Mouse (Mus musculus) stomach, postnatal 0 days (tissue): ENCODE measurements around the gene Cdr2. TPM values are rescaled to one million over a fixed set of nuclear protein-coding genes. Genes with fewer than 3 reads are reported as not detected.
"Not testable (repeated sequence)": the region's sequence is repeated elsewhere in the genome, so short reads cannot be mapped to it uniquely, and the experiment has no call there.

Source experiments
- ATAC-seq: fragments of 200-750 bp; cut with Nextera tagmentation; 2 replicates; pipeline ENCODE4 v1.8.0; 2017; ENCODE audit not compliant: low FRiP score, low TSS enrichment
- DNase-seq: peaks from one replicate; pipeline ENCODE4 v3.0.0-alpha.2; 2016; ENCODE audit warnings: low spot score
- H3K27ac ChIP-seq: fragments of 300-500 bp; sonication (generic); replicated peaks from 2 replicates; pipeline ENCODE4 v1.5.1; 2014; ENCODE audit warnings: mild to moderate bottlenecking, control low read depth
- H3K27me3 ChIP-seq: fragments of 300-500 bp; sonication (generic); 2 replicates; pipeline ENCODE4 v1.6.1; 2014; ENCODE audit warnings: low read length; ENCODE audit not compliant: control insufficient read depth, insufficient read depth
- H3K36me3 ChIP-seq: fragments of 300-500 bp; sonication (generic); 2 replicates; pipeline ENCODE4 v1.6.1; 2014; ENCODE audit warnings: low read length, mixed read lengths; ENCODE audit not compliant: control insufficient read depth, insufficient read depth
- H3K4me1 ChIP-seq: fragments of 300-500 bp; sonication (generic); replicated peaks from 2 replicates; pipeline ENCODE4 v1.6.1; 2014; ENCODE audit warnings: antibody characterized with exemption; ENCODE audit not compliant: control insufficient read depth, insufficient read depth
- H3K4me2 ChIP-seq: fragments of 300-500 bp; sonication (generic); replicated peaks from 2 replicates; pipeline ENCODE4 v1.6.1; 2014; ENCODE audit warnings: low read depth, mild to moderate bottlenecking, control low read depth, moderate library complexity
- H3K4me3 ChIP-seq: fragments of 300-500 bp; sonication (generic); 2 replicates; pipeline ENCODE4 v1.5.1; 2014; ENCODE audit warnings: low read depth, low read length, control low read depth
- H3K9ac ChIP-seq: fragments of 300-500 bp; sonication (generic); 2 replicates; pipeline ENCODE4 v1.6.1; 2014; ENCODE audit warnings: mild to moderate bottlenecking, low read length, control low read depth, mixed read lengths
- H3K9me3 ChIP-seq: fragments of 300-500 bp; sonication (generic); 2 replicates; pipeline ENCODE4 v1.6.1; 2016; ENCODE audit warnings: low read length; ENCODE audit not compliant: control insufficient read depth
- CTCF ChIP-seq: IDR thresholded peaks from 2 replicates; pipeline ENCODE4 v1.5.1; 2016; ENCODE audit warnings: antibody characterized with exemption, low read depth, mild to moderate bottlenecking, moderate library complexity
- EP300 ChIP-seq: optimal IDR thresholded peaks from 2 replicates; pipeline ENCODE3; 2016; ENCODE audit warnings: antibody characterized with exemption
- WGBS: fragments of 180-500 bp; shearing (Covaris S2); extraction: QIAGEN DNeasy Blood & Tissue Kit; methylation state at CpG from one replicate; pipeline ENCODE4 v1.1.7; 2014; 5-methylcytosine and 5-hydroxymethylcytosine counted together
- polyA plus RNA-seq: library from polyadenylated mRNA; unstranded; fragments of >200 nt; fragmentation: Nextera tagmentation; extraction: Ambion mirVana; gene quantifications from 2 replicates; pipeline ENCODE4 v1.2.1, GENCODE M21; 2015

Gene Cdr2
- polyA plus RNA-seq: 5.0 and 5.6 TPM in 2 replicates

DNA sequence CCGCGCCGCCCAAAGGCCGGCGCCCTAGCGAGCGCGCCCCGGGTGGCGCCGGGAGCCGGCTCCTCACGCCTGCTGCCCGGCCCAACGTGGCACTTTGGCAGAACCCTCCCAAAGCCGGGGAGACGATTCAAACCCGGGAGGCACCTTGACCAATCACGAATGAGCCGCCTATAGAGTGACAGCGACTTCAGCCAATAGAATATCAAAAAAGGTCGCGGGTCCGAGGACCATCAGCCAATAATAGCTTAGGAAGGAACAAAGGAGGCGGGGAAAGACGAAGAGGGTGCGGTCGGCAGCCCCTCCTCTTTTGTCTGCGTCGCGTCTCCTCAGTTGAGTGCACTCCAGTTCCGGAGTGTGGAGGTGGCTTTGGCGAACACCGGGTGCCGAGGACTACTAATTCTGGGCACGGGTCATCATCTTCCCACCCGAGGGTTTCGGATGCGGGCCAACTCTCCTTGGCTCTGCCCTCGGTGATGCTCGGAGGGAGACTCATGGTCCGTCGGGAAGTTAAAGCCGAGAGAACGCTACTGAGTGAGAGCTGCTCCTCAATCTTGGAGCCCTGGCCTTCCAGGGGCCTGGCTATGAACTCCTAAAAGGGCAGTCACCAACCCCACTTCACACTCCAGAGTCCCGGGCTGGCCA, at the start of gene Cdr2, which contains the start of gene Mfsd13b:
TSS of gene Cdr2 (minus strand) at position 113 of the 642 bp plus-strand sequence.
TSS of gene Mfsd13b (plus strand) at position 310 of the 642 bp plus-strand sequence.
- under 1% methylated on average over 46 of the region's 46 CpGs for WGBS
- peak within 1 kb of the TSS; percentile 88 for H3K4me2 ChIP-seq
- peak within 1 kb of the TSS; percentile 87 for H3K4me3 ChIP-seq
- peak; percentile 93 for DNase-seq
- peak; percentile 99 for ATAC-seq
- no peak for TF ChIP-seq EP300
- no peak for TF ChIP-seq CTCF
- no peaks in the 10 kb centered on the region for H3K36me3 ChIP-seq
- H3K4me1 ChIP-seq: no peaks in the 10 kb centered on the region
- peak within 1 kb of the TSS; percentile 68 for H3K9ac ChIP-seq
- no peaks in the 10 kb centered on the region for H3K9me3 ChIP-seq
- H3K27ac ChIP-seq: peak within 1 kb of the TSS; percentile 65
- no peaks in the 10 kb centered on the region for H3K27me3 ChIP-seq

DNA sequence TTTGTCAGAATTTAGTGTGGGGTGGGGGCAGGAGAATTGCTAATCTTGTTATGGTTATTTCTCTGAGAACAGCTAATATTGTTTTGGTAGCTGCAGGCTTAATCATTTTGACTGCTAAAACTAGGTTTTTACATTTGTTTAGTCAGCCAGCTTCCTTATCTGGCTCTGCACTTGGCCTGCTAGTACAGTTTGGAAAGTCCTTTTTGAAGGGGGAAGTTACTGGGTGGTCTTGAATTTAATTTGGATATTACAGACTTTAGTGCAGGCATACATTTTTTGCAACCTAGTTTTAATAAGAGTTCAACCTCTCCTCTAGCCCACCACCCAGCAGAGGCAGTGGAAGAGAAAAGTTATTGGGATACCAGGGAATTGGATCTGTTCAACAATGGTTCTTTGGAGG, 47.8 kb upstream of the Cdr2 start:
- not testable (repeated sequence) for H3K4me1 ChIP-seq, H3K9me3 ChIP-seq, ATAC-seq, H3K4me2 ChIP-seq, H3K27me3 ChIP-seq, H3K9ac ChIP-seq, H3K4me3 ChIP-seq, DNase-seq, H3K36me3 ChIP-seq, H3K27ac ChIP-seq

DNA sequence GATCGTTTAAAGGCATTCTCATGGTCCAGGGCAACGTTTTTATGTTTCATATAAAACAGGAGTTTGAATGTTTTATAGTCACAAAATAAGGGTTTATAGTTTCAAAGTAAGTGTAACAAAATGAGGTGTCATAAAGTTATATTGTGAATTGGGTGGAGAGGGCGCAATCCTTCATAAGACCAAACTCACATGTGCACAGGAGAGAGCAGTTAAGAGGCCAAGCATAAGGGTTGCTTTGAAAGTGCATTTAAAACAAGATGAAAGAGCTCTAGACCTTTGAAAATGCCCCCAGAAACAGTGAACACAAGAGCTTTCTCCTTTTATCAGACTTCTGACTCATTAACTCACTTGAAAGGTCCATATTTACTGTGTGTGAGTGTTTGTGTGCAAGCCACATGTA, 44.2 kb upstream of the Cdr2 start:
- WGBS: 48% methylated on average over 3 of the region's 3 CpGs
- ATAC-seq (no peak), DNase-seq (no peak)
- no peak overlapping the region for H3K4me2 ChIP-seq
- H3K4me1 ChIP-seq: no peaks in the 10 kb centered on the region
- no peak overlapping the region for H3K4me3 ChIP-seq
- H3K9ac ChIP-seq: no peak overlapping the region
- no peaks in the 10 kb centered on the region for H3K27me3 ChIP-seq
- H3K9me3 ChIP-seq: no peaks in the 10 kb centered on the region
- no peak for TF ChIP-seq CTCF
- TF ChIP-seq EP300: no peak
- H3K36me3 ChIP-seq: no peaks in the 10 kb centered on the region
- H3K27ac ChIP-seq: no peak overlapping the region

DNA sequence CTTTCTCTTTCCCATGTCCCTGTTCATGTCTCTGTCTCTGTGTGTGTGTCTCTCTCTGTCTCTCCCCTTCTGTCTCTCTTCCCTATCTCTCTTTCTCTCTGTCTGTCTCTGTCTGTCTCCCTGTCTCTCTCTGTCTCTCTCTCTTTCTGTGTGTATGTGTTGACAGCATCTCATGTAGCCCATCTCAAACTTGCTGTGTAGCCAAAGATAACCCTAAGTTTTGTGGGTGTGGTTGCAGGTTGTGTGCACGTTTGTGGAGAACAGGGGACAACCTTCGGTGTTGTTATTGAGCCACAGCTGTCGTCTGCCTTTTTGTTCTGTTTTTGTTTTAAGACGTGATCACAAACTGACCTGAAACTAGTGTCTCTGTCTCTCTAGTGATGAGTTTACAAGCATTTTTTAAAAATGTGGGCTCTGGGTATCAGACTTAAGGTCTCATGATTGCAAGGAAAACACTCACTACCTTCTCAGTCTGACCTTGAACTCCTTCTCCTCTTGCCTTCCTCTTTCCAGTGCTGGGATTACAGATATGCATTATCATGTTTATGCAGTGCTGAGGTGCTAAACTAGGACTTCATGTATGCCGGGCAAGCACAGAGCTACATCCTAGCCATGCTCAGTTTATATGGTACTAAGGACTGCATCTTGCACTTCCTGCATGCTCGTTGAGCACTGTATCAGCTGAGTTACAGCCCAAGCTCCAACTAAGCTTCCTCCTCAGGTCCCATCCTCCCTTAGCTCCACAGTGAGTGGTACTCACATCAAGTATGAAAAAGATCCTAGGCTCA, 43.3 kb upstream of the Cdr2 start:
- DNase-seq (no peak), ATAC-seq (no peak)
- Histone ChIP-seq H3K36me3 (no peaks in the 10 kb centered on the region), H3K27ac (no peak overlapping the region), H3K4me2 (no peak overlapping the region), H3K9me3 (no peaks in the 10 kb centered on the region), H3K4me3 (no peak overlapping the region), H3K9ac (no peak overlapping the region), H3K27me3 (no peaks in the 10 kb centered on the region), H3K4me1 (no peaks in the 10 kb centered on the region)
- WGBS: 68% methylated on average over 6 of the region's 6 CpGs
- TF ChIP-seq CTCF (no peak), EP300 (no peak)

DNA sequence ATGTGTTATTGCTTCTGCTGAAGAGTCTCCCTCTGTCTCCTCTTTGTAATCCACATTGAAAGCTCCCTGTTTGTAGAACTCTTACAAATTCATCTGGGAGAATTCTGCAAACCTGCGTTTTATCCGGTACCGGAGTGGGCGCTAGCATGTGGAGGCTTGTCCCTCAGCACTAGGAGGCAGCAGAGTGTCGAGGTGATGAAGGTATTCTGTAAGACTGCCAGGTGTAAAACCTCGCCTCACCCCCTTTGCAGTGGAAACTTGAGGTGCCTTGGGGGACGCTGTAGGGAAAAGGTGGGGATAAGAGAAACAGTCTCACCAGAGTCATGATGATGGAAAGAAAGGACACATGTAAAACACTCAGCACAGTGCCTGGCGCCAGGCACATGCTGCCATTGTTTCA, 38.2 kb upstream of the Cdr2 start:
- Histone ChIP-seq H3K27me3 (no peaks in the 10 kb centered on the region), H3K9me3 (no peaks in the 10 kb centered on the region), H3K9ac (no peak overlapping the region), H3K36me3 (no peaks in the 10 kb centered on the region), H3K4me2 (no peak overlapping the region), H3K4me1 (no peaks in the 10 kb centered on the region), H3K4me3 (no peak overlapping the region), H3K27ac (no peak overlapping the region)
- ATAC-seq (no peak), DNase-seq (peak; percentile 35)
- peak; percentile 70 for TF ChIP-seq CTCF
- no peak for TF ChIP-seq EP300
- WGBS: 24% methylated on average over 8 of the region's 8 CpGs

DNA sequence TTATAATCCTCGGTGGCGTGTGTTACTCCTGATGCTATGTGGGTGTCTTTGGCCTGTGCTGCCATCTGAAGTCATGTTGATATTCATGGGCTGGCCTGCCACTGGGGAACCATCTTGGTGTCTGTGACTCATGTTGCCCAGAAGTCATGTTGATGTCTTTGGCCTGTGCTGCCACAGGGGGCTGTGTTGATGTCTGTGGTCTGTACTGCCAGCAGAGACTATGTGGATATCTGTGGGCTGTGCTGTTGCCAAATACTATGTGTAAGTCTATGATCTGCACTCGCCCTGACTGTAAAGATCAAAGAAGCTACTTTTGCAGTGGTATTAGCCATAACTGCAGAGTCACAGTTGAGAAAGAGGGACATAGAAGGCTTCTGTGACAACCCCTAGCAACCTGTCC, 36.7 kb upstream of the Cdr2 start:
- TF ChIP-seq EP300 (no peak), CTCF (no peak)
- Histone ChIP-seq H3K27ac (no peak overlapping the region), H3K4me1 (no peaks in the 10 kb centered on the region), H3K4me2 (no peak overlapping the region), H3K4me3 (no peak overlapping the region), H3K36me3 (no peaks in the 10 kb centered on the region), H3K27me3 (no peaks in the 10 kb centered on the region), H3K9me3 (no peaks in the 10 kb centered on the region), H3K9ac (no peak overlapping the region)
- ATAC-seq (no peak), DNase-seq (no peak)
- 83% methylated on average over 3 of the region's 3 CpGs for WGBS
